Mouse (Mus musculus): ENCODE measurements around the gene Pdlim7. TPM values are rescaled to one million over a fixed set of nuclear protein-coding genes. Genes with fewer than 3 reads are reported as not detected.

Gene Pdlim7
- polyA plus RNA-seq (2012; rRNA removed) (11.5 and 13.7 TPM in 2 replicates), polyA plus RNA-seq (2014; fragmentation: Nextera tagmentation; extraction: Ambion mirVana) (15.3 and 18.6 TPM in 2 replicates)

GRCm38 (mm10) chr13:55513111-55513748 is at the start of gene Pdlim7:
TSS of gene Pdlim7 (minus strand) at chr13:55513676.
- TF ChIP-seq CTCF (IDR thresholded peaks at IDR 0.05; ENCODE audit: low read depth) (peak; percentile 93), EP300 (IDR thresholded peaks at IDR 0.05; ENCODE audit: low read depth) (no peak)
- peak within 1 kb of the TSS; percentile 93 for H3K4me2 ChIP-seq (ENCODE audit: low read depth)
- H3K36me3 ChIP-seq (replicated peaks; ENCODE audit: control insufficient read depth, insufficient read depth, low read depth), result no peaks in the 10 kb centered on the region; the same call in 1 of the 2 replicates
- H3K9me3 ChIP-seq (ENCODE audit: control insufficient read depth, low read length), result no peaks in the 10 kb centered on the region
- H3K9ac ChIP-seq (replicated peaks), result peak within 1 kb of the TSS; percentile 66
- H3K27me3 ChIP-seq (ENCODE audit: control insufficient read depth, insufficient read depth, low read length), result no peaks in the 10 kb centered on the region; the same call in 1 of the 2 replicates
- H3K4me1 ChIP-seq (replicated peaks; ENCODE audit: control insufficient read depth in 2 of 2, insufficient read depth in 2 of 2, low read length in 1 of 2), result peaks cover 14 to 23% of the 10 kb centered on the region in 2 experiments
- DNase-seq (ENCODE audit: low read depth in 3 of 3, low spot score in 3 of 3) (peak in 2 of 3 experiments; percentile 45 to 63), ATAC-seq (ENCODE audit: insufficient read depth) (peak; percentile 63)
- WGBS (ENCODE audit: insufficient replicate concordance), result under 1% methylated on average over 53 of the region's 55 CpGs
- no peak within 1 kb of the TSS for H3K27ac ChIP-seq
- H3K4me3 ChIP-seq (ENCODE audit: insufficient read depth in 1 of 2, low read depth in 2 of 2, low read length in 2 of 2), result peak within 1 kb of the TSS; percentile 59 to 81

DNA sequence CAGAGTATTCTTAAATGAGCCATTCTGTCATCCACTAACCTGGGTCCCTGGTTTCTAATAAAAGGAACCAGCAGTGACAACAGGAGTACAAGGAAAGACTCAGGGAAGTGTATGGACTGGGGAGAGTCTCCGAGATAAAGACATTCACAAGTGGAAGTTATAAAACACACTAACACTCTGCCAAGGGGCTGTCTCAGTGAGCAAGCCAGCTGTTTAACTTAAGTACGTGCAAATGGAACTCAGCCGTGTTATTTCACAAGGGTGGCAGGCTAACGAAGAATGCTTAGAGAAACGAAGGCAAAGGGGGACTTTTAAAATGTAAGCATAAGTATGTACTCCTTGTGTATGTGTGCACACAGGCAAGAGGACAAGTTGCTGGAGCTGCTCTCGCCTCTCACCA is 44.0 kb upstream of the Pdlim7 start:
- WGBS (ENCODE audit: insufficient replicate concordance), result 80% methylated on average over 6 of the region's 6 CpGs
- DNase-seq (ENCODE audit: low read depth in 3 of 3, low spot score in 3 of 3) (no peak), ATAC-seq (ENCODE audit: insufficient read depth) (no peak)
- H3K27me3 ChIP-seq (ENCODE audit: control insufficient read depth, insufficient read depth, low read length), result no peaks in the 10 kb centered on the region
- H3K4me3 ChIP-seq (ENCODE audit: insufficient read depth in 1 of 2, low read depth in 2 of 2, low read length in 2 of 2), result no peak overlapping the region
- H3K9me3 ChIP-seq (ENCODE audit: control insufficient read depth, low read length), result no peaks in the 10 kb centered on the region
- no peaks in the 10 kb centered on the region for H3K4me1 ChIP-seq (replicated peaks; ENCODE audit: control insufficient read depth in 2 of 2, insufficient read depth in 2 of 2, low read length in 1 of 2)
- H3K27ac ChIP-seq, result no peak overlapping the region
- no peaks in the 10 kb centered on the region for H3K36me3 ChIP-seq (replicated peaks; ENCODE audit: control insufficient read depth, insufficient read depth, low read depth)
- H3K4me2 ChIP-seq (ENCODE audit: low read depth), result no peak overlapping the region
- no peak for TF ChIP-seq CTCF (IDR thresholded peaks at IDR 0.05; ENCODE audit: low read depth)
- no peak for TF ChIP-seq EP300 (IDR thresholded peaks at IDR 0.05; ENCODE audit: low read depth)
- no peak overlapping the region for H3K9ac ChIP-seq (replicated peaks)

- no peak overlapping the region for H3K4me2 ChIP-seq (ENCODE audit: low read depth)
- no peak for DNase-seq (ENCODE audit: low read depth in 3 of 3, low spot score in 3 of 3)
- ATAC-seq (ENCODE audit: insufficient read depth), result no peak
- H3K27me3 ChIP-seq (ENCODE audit: control insufficient read depth, insufficient read depth, low read length), result no peaks in the 10 kb centered on the region
- H3K4me3 ChIP-seq (ENCODE audit: insufficient read depth in 1 of 2, low read depth in 2 of 2, low read length in 2 of 2), result no peak overlapping the region
- 83% methylated on average over 9 of the region's 9 CpGs for WGBS (ENCODE audit: insufficient replicate concordance)
- H3K9me3 ChIP-seq (ENCODE audit: control insufficient read depth, low read length), result no peaks in the 10 kb centered on the region
- H3K4me1 ChIP-seq (replicated peaks; ENCODE audit: control insufficient read depth in 2 of 2, insufficient read depth in 2 of 2, low read length in 1 of 2), result no peaks in the 10 kb centered on the region
- no peaks in the 10 kb centered on the region for H3K36me3 ChIP-seq (replicated peaks; ENCODE audit: control insufficient read depth, insufficient read depth, low read depth)
- TF ChIP-seq EP300 (IDR thresholded peaks at IDR 0.05; ENCODE audit: low read depth), result no peak
- no peak for TF ChIP-seq CTCF (IDR thresholded peaks at IDR 0.05; ENCODE audit: low read depth)
- H3K9ac ChIP-seq (replicated peaks), result no peak overlapping the region
- no peak overlapping the region for H3K27ac ChIP-seq
Measured at GRCm38 (mm10) chr13:55555921-55556320, 42.4 kb upstream of the Pdlim7 start.

DNA sequence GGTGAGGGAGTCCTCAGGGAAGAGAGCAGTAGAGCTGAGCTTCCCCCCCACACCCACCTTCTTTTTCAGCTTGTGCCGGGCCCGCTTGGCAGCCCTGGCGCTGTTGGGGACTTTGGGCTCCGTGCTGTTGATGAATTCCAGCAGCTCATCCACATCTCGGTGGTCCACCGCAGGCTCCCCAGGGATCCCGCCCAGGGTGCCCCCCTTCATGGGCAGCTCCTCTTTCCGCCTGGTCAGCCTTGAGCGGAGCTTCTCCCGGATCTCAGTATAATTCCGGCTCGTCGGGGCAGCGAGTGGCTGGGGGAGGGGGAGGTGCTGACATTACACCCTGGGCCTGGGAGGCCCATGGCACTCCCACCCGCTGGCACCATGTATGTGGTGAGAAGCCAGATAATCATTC is 35.6 kb upstream of the Pdlim7 start:
- no peak for ATAC-seq (ENCODE audit: insufficient read depth)
- Histone ChIP-seq H3K36me3 (replicated peaks; ENCODE audit: control insufficient read depth, insufficient read depth, low read depth) (no peaks in the 10 kb centered on the region; the same call in none of the 2 replicates), H3K9me3 (ENCODE audit: control insufficient read depth, low read length) (no peaks in the 10 kb centered on the region), H3K9ac (replicated peaks) (no peak overlapping the region), H3K4me1 (replicated peaks; ENCODE audit: control insufficient read depth in 2 of 2, insufficient read depth in 2 of 2, low read length in 1 of 2) (peaks cover 4 to 13% of the 10 kb centered on the region in 2 experiments; a peak in 3 of 4 replicates), H3K4me2 (ENCODE audit: low read depth) (no peak overlapping the region), H3K27me3 (ENCODE audit: control insufficient read depth, insufficient read depth, low read length) (no peaks in the 10 kb centered on the region), H3K27ac (no peak overlapping the region), H3K4me3 (ENCODE audit: insufficient read depth in 1 of 2, low read depth in 2 of 2, low read length in 2 of 2) (no peak overlapping the region)
- WGBS (ENCODE audit: insufficient replicate concordance), result 86% methylated on average over 15 of the region's 15 CpGs
- no peak for TF ChIP-seq CTCF (IDR thresholded peaks at IDR 0.05; ENCODE audit: low read depth)
- no peak for TF ChIP-seq EP300 (IDR thresholded peaks at IDR 0.05; ENCODE audit: low read depth)
- DNase-seq (ENCODE audit: low read depth in 3 of 3, low spot score in 3 of 3), result no peak

DNA sequence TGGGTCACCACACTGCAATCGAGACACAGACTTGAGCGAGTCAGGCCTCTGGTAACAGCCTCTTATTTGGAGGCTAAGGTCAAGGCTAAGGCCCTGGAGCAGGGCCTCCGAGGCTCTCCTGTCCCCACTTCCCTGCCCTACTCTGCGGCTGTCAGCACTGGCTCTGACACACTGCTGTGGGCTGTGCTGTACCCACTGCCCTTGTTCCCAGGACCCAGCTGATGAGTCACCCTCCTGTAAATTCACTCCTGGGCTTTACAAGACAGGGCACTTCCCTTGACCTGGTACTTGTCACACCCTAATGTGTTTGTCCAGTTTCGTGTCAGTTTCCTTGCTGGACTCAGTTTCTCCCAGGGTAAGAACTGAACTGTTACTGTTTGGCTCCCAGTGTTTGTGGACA is 35.0 kb upstream of the Pdlim7 start:
- Histone ChIP-seq H3K4me1 (replicated peaks; ENCODE audit: control insufficient read depth in 2 of 2, insufficient read depth in 2 of 2, low read length in 1 of 2) (peaks cover 4 to 13% of the 10 kb centered on the region in 2 experiments; a peak in 3 of 4 replicates), H3K27me3 (ENCODE audit: control insufficient read depth, insufficient read depth, low read length) (no peaks in the 10 kb centered on the region), H3K4me3 (ENCODE audit: insufficient read depth in 1 of 2, low read depth in 2 of 2, low read length in 2 of 2) (no peak overlapping the region), H3K9me3 (ENCODE audit: control insufficient read depth, low read length) (no peaks in the 10 kb centered on the region), H3K9ac (replicated peaks) (no peak overlapping the region), H3K4me2 (ENCODE audit: low read depth) (no peak overlapping the region), H3K27ac (no peak overlapping the region), H3K36me3 (replicated peaks; ENCODE audit: control insufficient read depth, insufficient read depth, low read depth) (no peaks in the 10 kb centered on the region; the same call in none of the 2 replicates)
- WGBS (ENCODE audit: insufficient replicate concordance), result 75% methylated on average over 5 of the region's 5 CpGs
- TF ChIP-seq CTCF (IDR thresholded peaks at IDR 0.05; ENCODE audit: low read depth) (no peak), EP300 (IDR thresholded peaks at IDR 0.05; ENCODE audit: low read depth) (no peak)
- ATAC-seq (ENCODE audit: insufficient read depth), result no peak
- DNase-seq (ENCODE audit: low read depth in 3 of 3, low spot score in 3 of 3), result no peak

All from liver, embryonic 14.5 days (tissue).